Mouse (Mus musculus) thymus, postnatal 0 days (tissue): ENCODE measurements around the gene Gm20388. TPM values are rescaled to one million over a fixed set of nuclear protein-coding genes. Genes with fewer than 3 reads are reported as not detected.
A peak's percentile ranks its signal among the peaks of the same experiment; 100 is the strongest.

ENCODE experiments used
- DNase-seq: peaks from one replicate; pipeline ENCODE4 v3.0.0-alpha.2; 2015; ENCODE audit warnings: low spot score
- polyA plus RNA-seq: library from polyadenylated mRNA; unstranded; fragments of >200 nt; fragmentation: Nextera tagmentation; extraction: Ambion mirVana; gene quantifications from 2 replicates; pipeline ENCODE4 v1.2.1, GENCODE M21; 2015

Gene Gm20388
- polyA plus RNA-seq, 1 experiment from 2014 or later, result not detected

DNA sequence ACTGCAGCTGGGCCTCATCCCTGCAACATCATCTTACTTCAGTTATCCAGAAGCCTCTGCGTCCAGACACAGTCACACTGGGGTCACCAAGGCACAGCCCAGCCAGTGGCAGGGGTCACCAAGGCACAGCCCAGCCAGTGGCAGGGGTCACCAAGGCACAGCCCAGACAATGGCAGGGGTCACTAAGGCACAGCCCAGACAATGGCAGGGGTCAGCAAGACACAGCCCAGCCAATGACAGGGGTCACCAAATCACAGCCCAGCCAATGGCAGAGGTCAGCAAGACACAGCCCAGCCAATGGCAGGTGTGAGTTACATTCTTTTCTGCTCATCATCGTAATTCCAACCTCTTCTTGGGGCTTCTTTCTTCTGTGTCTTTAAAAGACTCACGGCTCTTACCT is 2173.5 kb downstream of the Gm20388 start:
- no peak for DNase-seq

- DNase-seq, result no peak
Measured at GRCm38 (mm10) chr8:122084726-122085410, 2174.2 kb downstream of the Gm20388 start.

DNA sequence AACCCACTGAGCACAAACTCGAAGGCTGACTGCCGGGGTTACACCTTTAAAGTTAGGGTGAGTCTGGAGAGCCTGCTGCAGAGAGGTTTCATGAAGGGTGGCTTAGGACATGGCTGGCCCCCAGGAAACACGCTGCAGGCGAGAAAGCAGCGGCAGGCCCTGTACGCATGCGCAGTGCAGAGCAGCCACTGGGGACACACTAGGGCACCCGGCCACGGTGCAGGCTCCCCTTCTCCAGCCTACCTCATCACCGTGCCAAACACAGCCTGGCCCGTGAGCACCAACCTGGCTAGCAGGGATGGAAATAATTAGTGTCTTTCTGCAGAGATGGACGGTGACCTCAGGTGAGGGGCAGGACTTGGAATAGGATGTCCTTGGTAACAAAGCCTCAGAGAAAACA is 2175.4 kb downstream of the Gm20388 start:
- DNase-seq, result no peak

DNA sequence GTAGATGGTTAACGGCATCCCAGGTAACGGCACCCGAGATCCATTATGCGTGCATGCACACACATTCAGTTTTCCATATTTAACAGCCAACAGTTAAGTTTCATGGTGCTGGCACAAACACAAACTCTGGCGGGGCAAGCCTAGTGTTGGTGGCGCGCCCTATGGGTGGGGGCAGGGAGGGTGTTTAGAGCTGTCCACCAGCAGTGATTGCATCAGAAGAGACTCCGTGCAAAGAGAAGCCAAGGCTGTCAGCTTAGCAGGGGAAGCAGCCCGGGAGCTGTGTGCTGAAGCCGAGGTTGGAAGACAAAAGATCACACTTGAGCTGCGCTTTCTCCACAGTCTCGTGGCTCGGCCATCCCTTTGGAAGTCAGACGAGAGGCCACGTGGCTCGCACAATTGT is 2178.0 kb downstream of the Gm20388 start:
- no peak for DNase-seq

DNA sequence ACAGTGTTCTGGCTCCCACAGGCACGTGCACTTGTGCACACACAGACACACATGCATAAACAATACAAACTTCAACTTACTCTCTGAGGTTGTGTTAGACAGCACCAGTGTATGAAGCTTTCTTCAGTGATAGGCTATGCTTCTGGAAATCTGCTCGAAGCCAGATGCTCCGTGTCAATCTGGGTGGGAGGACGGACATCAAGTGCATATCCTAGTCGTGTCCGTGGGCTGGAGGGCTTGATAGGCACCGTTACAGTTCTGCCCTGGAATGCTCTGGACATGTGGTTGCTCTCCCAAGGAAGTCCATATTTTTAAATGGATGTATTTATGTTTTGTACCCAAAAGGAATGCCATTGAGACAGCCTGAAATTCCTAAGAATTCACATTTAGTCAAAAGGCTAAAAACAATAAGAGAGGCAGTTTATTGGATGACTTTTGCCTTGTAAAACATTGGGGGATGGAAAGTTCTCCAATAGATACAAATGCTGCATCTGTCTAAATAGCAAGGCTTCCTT is 2178.6 kb downstream of the Gm20388 start:
- no peak for DNase-seq

DNA sequence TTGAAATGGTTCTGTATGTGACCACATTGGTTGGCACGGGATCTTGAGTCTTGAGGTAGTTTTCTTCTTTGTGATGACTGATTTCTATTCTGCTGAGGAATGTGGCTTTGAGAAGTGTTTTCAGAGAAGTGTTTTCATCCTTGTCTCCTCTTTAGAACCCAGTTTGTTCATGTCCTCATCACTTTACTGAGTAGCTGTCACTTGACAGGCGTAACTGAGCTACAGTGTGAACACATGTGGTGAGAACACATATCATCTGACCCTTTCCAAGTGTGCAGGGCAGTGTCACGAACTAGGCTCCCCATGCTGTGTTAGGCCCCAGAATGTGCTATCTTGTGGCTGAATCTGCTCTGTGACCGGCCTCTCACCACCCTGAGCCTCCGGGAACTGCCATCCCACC is 2181.8 kb downstream of the Gm20388 start:
- no peak for DNase-seq

DNA sequence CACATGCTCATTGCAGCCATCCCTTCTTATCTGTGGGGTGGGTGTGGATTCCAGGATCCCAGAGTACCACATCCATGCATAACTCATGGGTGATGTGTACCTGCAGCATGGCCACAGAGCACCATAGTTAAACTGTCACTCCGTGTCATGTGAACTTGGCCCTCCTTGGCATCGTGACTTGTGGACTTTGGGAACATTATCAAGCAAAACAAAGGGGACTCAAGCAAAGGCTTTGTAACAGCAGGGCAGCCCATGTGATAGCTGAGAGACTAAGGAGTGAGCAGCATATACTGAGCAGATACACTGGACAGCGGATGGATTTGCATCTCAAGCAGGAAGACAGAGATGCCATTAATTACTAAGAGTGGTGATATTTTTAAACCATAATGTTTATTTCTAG is 2188.1 kb downstream of the Gm20388 start:
- DNase-seq, result no peak

DNA sequence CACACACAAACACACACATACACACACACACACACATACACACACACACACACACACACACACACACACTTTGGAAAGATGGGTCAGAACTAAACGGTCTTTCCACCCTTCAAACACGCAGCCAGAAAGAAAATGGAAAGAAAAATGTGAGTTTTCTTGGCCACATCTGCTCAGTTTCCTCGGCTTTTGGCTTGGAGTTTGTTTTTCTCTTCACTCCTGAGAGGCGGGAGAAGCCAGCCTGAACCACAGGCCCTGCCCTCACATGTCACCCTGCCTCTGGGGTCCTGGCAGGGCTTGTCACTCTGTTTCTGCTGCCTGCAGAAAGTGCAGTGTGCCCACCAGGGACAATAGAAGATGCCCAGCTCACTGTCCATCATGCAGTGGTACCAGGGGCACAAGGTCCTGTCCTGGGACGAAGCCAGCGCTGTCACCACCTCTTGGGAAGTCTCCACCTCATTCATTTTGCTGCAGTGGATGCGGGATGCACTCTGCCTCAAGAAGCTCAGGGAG is 2189.1 kb downstream of the Gm20388 start:
- no peak for DNase-seq

GRCm38 (mm10) chr8:122101816-122102215 is 2191.2 kb downstream of the Gm20388 start:
- no peak for DNase-seq

- no peak for DNase-seq
Measured at GRCm38 (mm10) chr8:122102286-122102685, 2191.6 kb downstream of the Gm20388 start.

- DNase-seq, result no peak
Measured at GRCm38 (mm10) chr8:122103241-122103640, 2192.6 kb downstream of the Gm20388 start.

GRCm38 (mm10) chr8:122104658-122105057 is 2194.0 kb downstream of the Gm20388 start:
- no peak for DNase-seq

DNA sequence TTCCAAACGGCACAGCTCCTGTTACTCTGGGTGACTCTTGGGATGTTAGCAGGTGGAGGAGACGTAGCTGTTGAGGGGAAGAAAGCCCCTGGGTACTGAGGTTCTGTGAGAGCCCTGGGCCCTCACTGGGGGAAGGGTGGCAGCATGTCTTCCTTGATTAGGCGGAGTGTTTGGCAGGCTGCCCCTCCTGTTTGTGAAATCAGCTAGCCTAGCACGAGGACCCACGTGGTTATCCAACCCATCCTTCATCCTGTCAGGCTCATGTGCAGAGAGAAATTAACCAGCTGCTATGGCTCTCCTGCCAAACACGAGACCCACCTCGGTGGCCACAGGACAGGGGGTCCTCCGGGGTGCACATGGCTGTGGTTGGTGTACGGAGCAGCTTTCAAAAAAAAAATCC is 2195.6 kb downstream of the Gm20388 start:
- DNase-seq, result no peak

DNA sequence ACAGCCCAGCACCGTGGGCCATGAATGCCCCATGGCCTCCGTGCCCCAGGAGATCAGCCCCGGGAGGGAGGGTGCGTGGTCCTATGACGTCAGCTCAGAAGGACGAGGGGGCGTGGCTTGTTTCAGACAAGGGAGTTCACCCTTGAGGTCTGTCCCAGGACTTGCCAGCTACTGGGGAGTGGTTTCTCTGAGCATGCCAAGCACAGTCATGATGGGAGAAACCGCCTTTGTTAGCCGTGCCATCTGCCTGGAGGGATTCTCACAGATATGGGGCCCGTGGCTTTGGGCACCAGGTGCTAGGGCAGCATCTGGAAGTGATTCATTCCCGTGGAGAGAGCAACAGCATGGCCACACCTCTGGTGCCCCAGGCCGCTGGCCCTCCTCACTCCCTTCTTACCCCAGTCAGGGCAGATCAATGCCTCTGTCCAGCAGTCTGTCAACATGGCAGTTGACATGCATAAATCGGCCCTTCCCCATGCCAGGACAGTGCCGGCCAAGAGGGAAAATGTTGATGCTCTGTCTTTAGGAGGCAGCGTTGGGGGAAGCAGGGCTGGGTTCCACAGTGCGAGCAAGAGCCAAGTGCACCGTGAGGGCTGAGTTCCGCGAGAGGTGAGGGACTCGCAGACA is 2199.7 kb downstream of the Gm20388 start:
- no peak for DNase-seq

- no peak for DNase-seq
Measured at GRCm38 (mm10) chr8:122110867-122111253, 2200.2 kb downstream of the Gm20388 start.

DNA sequence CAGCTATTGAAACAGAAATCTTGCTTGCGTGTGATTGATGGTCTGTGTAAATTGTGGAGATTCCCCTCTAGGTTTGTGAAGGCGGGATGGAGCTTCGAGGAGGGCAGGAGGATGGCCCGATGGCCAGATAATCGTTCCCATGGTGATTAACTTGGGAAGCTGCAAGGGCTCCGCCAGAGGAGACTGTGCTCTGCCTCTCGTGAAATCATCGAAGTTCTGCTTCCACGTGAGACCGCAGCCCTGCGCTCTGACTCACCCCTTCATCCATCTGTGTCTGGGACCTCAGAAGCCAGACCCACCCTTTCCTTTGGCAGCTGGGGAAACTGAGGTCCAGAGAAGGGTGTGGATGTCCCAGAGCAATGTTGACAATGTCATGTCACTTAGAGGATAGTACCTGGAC is 2201.1 kb downstream of the Gm20388 start:
- no peak for DNase-seq

- peak; percentile 21 for DNase-seq
Measured at GRCm38 (mm10) chr8:122112264-122112965, 2201.8 kb downstream of the Gm20388 start.

GRCm38 (mm10) chr8:122114890-122115289 is 2204.2 kb downstream of the Gm20388 start:
- DNase-seq, result peak; percentile 8

GRCm38 (mm10) chr8:122116716-122117357 is 2206.2 kb downstream of the Gm20388 start:
- no peak for DNase-seq

GRCm38 (mm10) chr8:122118097-122118496 is 2207.5 kb downstream of the Gm20388 start:
- DNase-seq, result no peak

DNA sequence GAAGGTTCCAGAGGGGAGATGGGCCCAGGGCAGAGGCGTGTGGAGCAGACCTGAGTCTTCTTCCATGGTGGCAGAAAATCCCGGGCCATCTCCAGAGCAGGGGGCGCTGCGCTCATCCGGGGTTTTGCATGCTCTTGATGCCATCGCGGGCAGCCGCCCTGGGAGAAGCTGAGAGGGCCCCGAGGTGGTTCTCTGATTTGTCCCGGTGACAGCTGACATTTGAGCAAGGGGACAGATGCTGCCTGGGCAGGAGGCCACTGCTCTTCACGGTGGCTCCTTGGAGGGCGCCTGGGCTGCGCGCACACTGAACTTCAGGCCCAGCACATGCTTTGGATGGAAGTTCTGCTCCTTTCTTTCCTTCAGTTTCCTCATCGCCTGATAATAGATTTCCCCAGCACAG is 2207.9 kb downstream of the Gm20388 start:
- DNase-seq, result no peak

GRCm38 (mm10) chr8:122124326-122124725 is 2213.7 kb downstream of the Gm20388 start:
- no peak for DNase-seq
